Mouse (Mus musculus) macrophage (primary cell): ENCODE measurements around the gene Dars. TPM values are rescaled to one million over a fixed set of nuclear protein-coding genes. Genes with fewer than 3 reads are reported as not detected.
"Not testable (repeated sequence)": the region's sequence is repeated elsewhere in the genome, so short reads cannot be mapped to it uniquely, and the experiment has no call there.

Experiments
- H3K27ac ChIP-seq: fragments of 350-480 bp; formaldehyde crosslinking; 2 replicates; pipeline ENCODE4 v1.9.0; 2021
- H3K36me3 ChIP-seq: fragments of 350-480 bp; formaldehyde crosslinking; 2 replicates; pipeline ENCODE4 v1.9.0; 2021; ENCODE audit errors: inconsistent target
- H3K4me3 ChIP-seq: fragments of 350-480 bp; formaldehyde crosslinking; 2 replicates; pipeline ENCODE4 v1.9.0; 2021; ENCODE audit errors: inconsistent target
- H3K79me2 ChIP-seq: fragments of 350-480 bp; formaldehyde crosslinking; 2 replicates; pipeline ENCODE4 v1.9.0; 2021; ENCODE audit errors: inconsistent target
- WGBS: methylation state at CpG from one replicate; pipeline ENCODE4 v1.1.7; 2026; ENCODE audit warnings: inconsistent platforms; ENCODE audit not compliant: missing documents; 5-methylcytosine and 5-hydroxymethylcytosine counted together
- polyA plus RNA-seq: library from polyadenylated mRNA; stranded (reverse); fragments of 250-400 nt; gene quantifications from 3 replicates; pipeline ENCODE4 v1.2.4, GENCODE M21; 2018; ENCODE audit warnings: inconsistent platforms

Gene Dars
- polyA plus RNA-seq, 1 experiment from 2014 or later, result 88.1 TPM

GRCm38 (mm10) chr1:128337708-128338320 is 79.4 kb downstream of the Dars start:
- no peak overlapping the region for H3K27ac ChIP-seq
- WGBS, result 96% methylated on average over 13 of the region's 13 CpGs
- no peak overlapping the region for H3K4me3 ChIP-seq
- H3K36me3 ChIP-seq, result peaks cover 58% of the 10 kb centered on the region
- no peaks in the 10 kb centered on the region for H3K79me2 ChIP-seq

GRCm38 (mm10) chr1:128330313-128330712 is 86.9 kb downstream of the Dars start:
- H3K79me2 ChIP-seq, result no peaks in the 10 kb centered on the region
- H3K27ac ChIP-seq, result no peak overlapping the region
- H3K4me3 ChIP-seq, result no peak overlapping the region
- WGBS, result 89% methylated on average over 1 of the region's 1 CpGs
- H3K36me3 ChIP-seq, result peaks cover 31% of the 10 kb centered on the region

- Histone ChIP-seq H3K4me3 (no peak within 1 kb of the TSS), H3K79me2 (no peaks in the 10 kb centered on the region), H3K36me3 (peaks cover 12% of the 10 kb centered on the region), H3K27ac (no peak within 1 kb of the TSS)
- 97% methylated on average over 3 of the region's 3 CpGs for WGBS
Measured at GRCm38 (mm10) chr1:128328218-128328617, 89.0 kb downstream of the Dars start, which contains the start of gene Lct. TSS of gene Lct (minus strand) at chr1:128328318.

GRCm38 (mm10) chr1:128327165-128327564 is 90.0 kb downstream of the Dars start:
- no peak overlapping the region for H3K27ac ChIP-seq
- WGBS, result 80% methylated on average over 1 of the region's 1 CpGs
- no peak overlapping the region for H3K4me3 ChIP-seq
- peaks cover 1% of the 10 kb centered on the region; the same call in 1 of the 2 replicates for H3K36me3 ChIP-seq
- H3K79me2 ChIP-seq, result no peaks in the 10 kb centered on the region

GRCm38 (mm10) chr1:128324776-128325175 is 92.4 kb downstream of the Dars start:
- no peak overlapping the region for H3K27ac ChIP-seq
- WGBS, result 97% methylated on average over 2 of the region's 2 CpGs
- H3K79me2 ChIP-seq, result no peaks in the 10 kb centered on the region
- no peaks in the 10 kb centered on the region for H3K36me3 ChIP-seq
- no peak overlapping the region for H3K4me3 ChIP-seq

GRCm38 (mm10) chr1:128323026-128323643 is 94.0 kb downstream of the Dars start:
- 45% methylated on average over 8 of the region's 8 CpGs for WGBS

GRCm38 (mm10) chr1:128319266-128319665 is 97.9 kb downstream of the Dars start:
- not testable (repeated sequence) for H3K36me3 ChIP-seq, H3K79me2 ChIP-seq, H3K27ac ChIP-seq, H3K4me3 ChIP-seq
- WGBS, result 88% methylated on average over 4 of the region's 6 CpGs

More at GRCm38 (mm10) chr1:128323026-128323643, 94.0 kb downstream of the Dars start:
- no peak overlapping the region for H3K27ac ChIP-seq
- no peak overlapping the region for H3K4me3 ChIP-seq
- no peaks in the 10 kb centered on the region for H3K36me3 ChIP-seq
- no peaks in the 10 kb centered on the region for H3K79me2 ChIP-seq

- WGBS, result 10% methylated on average over 3 of the region's 4 CpGs
- H3K36me3 ChIP-seq, result no peaks in the 10 kb centered on the region
- no peaks in the 10 kb centered on the region for H3K79me2 ChIP-seq
- H3K4me3 ChIP-seq, result no peak overlapping the region
- H3K27ac ChIP-seq, result no peak overlapping the region
Measured at GRCm38 (mm10) chr1:128314665-128315064, 102.5 kb downstream of the Dars start.

Other genes starting within 250 kb of the Dars start
- gene Ubxn4, start 173.4 kb downstream of the Dars start, polyA plus RNA-seq, result 50.7 to 81.1 TPM (median 51.1 TPM) in 3 replicates
- 0.10 TPM in 1 of 3 replicates, not detected in the others for gene Lct, start 89.0 kb downstream of the Dars start, polyA plus RNA-seq
- gene Mcm6, start 57.7 kb downstream of the Dars start, polyA plus RNA-seq, result 23.2 to 176 TPM (median 54.1 TPM) in 3 replicates
- gene Cxcr4, start 174.9 kb upstream of the Dars start, polyA plus RNA-seq, result 35.9 to 179 TPM (median 91.9 TPM) in 3 replicates